Mouse (Mus musculus) lung, embryonic 14.5 days (tissue): ENCODE data around the gene Kcnk1. TPM values are rescaled to one million over a fixed set of nuclear protein-coding genes. Genes with fewer than 3 reads are reported as not detected.

ENCODE experiments used
- ATAC-seq: fragments of 200-750 bp; cut with Nextera tagmentation; 2 replicates; pipeline ENCODE4 v1.8.0; 2017; ENCODE audit warnings: mild to moderate bottlenecking, moderate TSS enrichment, moderate library complexity; ENCODE audit not compliant: insufficient read depth
- DNase-seq: peaks from one replicate; pipeline ENCODE4 v3.0.0-alpha.2; 2015
- H3K27ac ChIP-seq: fragments of 300-500 bp; sonication (generic); 2 replicates; pipeline ENCODE4 v1.5.1; 2014; ENCODE audit warnings: low read depth, mild to moderate bottlenecking, moderate library complexity
- H3K27me3 ChIP-seq: fragments of 300-500 bp; sonication (generic); 2 replicates; pipeline ENCODE4 v1.6.1; 2014; ENCODE audit warnings: low read length, control low read depth; ENCODE audit not compliant: insufficient read depth
- H3K36me3 ChIP-seq: fragments of 300-500 bp; sonication (generic); 2 replicates; pipeline ENCODE4 v1.6.1; 2014; ENCODE audit warnings: control low read depth; ENCODE audit not compliant: insufficient read depth
- H3K4me1 ChIP-seq: fragments of 300-500 bp; sonication (generic); 2 replicates; pipeline ENCODE4 v1.6.1; 2014; ENCODE audit warnings: antibody characterized with exemption, control low read depth; ENCODE audit not compliant: insufficient read depth
- H3K4me2 ChIP-seq: fragments of 300-500 bp; sonication (generic); 2 replicates; pipeline ENCODE4 v1.6.1; 2014; ENCODE audit warnings: mild to moderate bottlenecking
- H3K4me3 ChIP-seq: fragments of 300-500 bp; sonication (generic); 2 replicates; pipeline ENCODE4 v1.5.1; 2014; ENCODE audit warnings: low read depth, low read length
- H3K9ac ChIP-seq: fragments of 300-500 bp; sonication (generic); 2 replicates; pipeline ENCODE4 v1.6.1; 2014
- H3K9me3 ChIP-seq: fragments of 300-500 bp; sonication (generic); 2 replicates; pipeline ENCODE4 v1.6.1; 2016; ENCODE audit warnings: low read depth, low read length, control low read depth
- CTCF ChIP-seq: IDR thresholded peaks from 2 replicates; pipeline ENCODE4 v1.5.1; 2016; ENCODE audit warnings: antibody characterized with exemption, low read depth
- WGBS: fragments of 180-500 bp; shearing (Covaris S2); extraction: QIAGEN DNeasy Blood & Tissue Kit; methylation state at CpG from one replicate; pipeline ENCODE4 v1.1.7; 2014; 5-methylcytosine and 5-hydroxymethylcytosine counted together
- polyA plus RNA-seq: library from polyadenylated mRNA; unstranded; fragments of >200 nt; fragmentation: Nextera tagmentation; extraction: Ambion mirVana; gene quantifications from 2 replicates; pipeline ENCODE4 v1.2.1, GENCODE M21; 2014

The Kcnk1 gene
- polyA plus RNA-seq, 1 experiment from 2014 or later, result 49.0 TPM

DNA sequence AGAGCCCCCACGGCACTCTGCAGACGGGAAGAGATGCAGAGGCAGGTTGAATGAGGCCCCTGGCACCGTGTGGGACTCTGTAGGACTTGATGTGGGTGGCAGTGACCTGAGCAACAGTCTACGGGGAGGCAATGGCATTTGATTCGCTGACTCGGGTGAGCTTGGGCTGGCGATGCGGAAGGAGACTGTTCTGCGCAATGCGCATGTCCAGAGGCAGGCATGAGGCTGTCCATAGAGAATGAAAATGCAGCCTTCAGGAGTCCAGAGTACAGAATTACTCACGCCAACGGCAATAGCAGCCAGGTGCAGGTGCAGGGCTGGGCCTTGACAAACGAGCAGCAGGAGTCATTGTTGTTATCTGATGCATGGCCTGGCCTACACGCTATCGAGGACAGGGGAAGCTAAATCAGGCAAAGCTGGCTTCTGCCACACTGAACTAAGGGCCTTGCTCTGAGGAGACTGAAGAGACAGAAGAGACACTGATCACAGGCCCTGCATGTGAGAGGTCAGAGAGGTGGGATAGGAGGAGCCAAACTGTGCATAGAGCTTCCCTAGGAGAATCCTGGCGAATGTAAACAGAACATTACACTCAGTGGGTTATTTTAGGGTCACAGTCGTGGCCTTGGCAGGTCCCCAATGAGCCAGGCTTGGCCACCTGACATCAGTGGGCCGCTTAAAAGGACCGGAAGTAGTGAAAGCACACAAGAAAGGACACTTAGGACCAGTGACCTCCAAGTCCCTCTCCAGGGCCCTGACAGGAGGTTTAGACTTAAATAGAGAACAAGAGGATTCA lies 12.8 kb downstream of the Kcnk1 start:
- Histone ChIP-seq H3K36me3 (no peaks in the 10 kb centered on the region), H3K27ac (no peak overlapping the region), H3K4me3 (no peak overlapping the region), H3K27me3 (no peaks in the 10 kb centered on the region), H3K4me1 (no peaks in the 10 kb centered on the region), H3K9ac (no peak overlapping the region), H3K4me2 (no peak overlapping the region), H3K9me3 (no peaks in the 10 kb centered on the region)
- 61% methylated on average over 19 of the region's 19 CpGs for WGBS
- no peak for TF ChIP-seq CTCF
- ATAC-seq (no peak), DNase-seq (no peak)

- Histone ChIP-seq H3K9ac (no peak overlapping the region), H3K27ac (no peak overlapping the region), H3K4me2 (no peak overlapping the region), H3K4me3 (no peak overlapping the region), H3K4me1 (no peaks in the 10 kb centered on the region), H3K36me3 (no peaks in the 10 kb centered on the region), H3K27me3 (no peaks in the 10 kb centered on the region), H3K9me3 (no peaks in the 10 kb centered on the region)
- ATAC-seq (no peak), DNase-seq (no peak)
- 92% methylated on average over 2 of the region's 2 CpGs for WGBS
- TF ChIP-seq CTCF, result no peak
Measured at GRCm38 (mm10) chr8:126008945-126009344, 14.0 kb downstream of the Kcnk1 start.

- Histone ChIP-seq H3K4me1 (no peaks in the 10 kb centered on the region), H3K36me3 (no peaks in the 10 kb centered on the region), H3K4me2 (no peak overlapping the region), H3K4me3 (no peak overlapping the region), H3K9ac (no peak overlapping the region), H3K27ac (no peak overlapping the region), H3K9me3 (no peaks in the 10 kb centered on the region), H3K27me3 (no peaks in the 10 kb centered on the region)
- TF ChIP-seq CTCF, result no peak
- DNase-seq (no peak), ATAC-seq (no peak)
- 66% methylated on average over 3 of the region's 3 CpGs for WGBS
Measured at GRCm38 (mm10) chr8:126010900-126011299, 15.9 kb downstream of the Kcnk1 start.

DNA sequence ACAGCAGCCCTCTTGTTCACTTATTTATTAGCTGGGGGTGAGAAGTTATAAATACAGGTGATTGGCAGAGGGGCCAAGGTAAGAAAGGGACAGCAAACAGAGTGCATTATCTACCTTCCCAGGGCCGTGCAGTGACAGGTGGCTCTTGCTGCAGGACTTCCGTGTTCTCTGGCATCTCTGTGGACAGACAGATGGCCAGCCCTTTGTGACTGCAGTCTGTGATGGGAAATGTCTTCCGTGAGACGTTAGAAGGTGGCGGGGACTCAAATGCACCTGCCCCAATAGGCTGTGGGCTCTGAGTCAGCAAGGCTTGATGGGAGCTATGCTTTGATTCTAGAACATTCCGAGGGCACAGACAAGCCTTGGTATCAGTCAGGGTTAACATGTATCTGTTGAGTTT lies 17.4 kb downstream of the Kcnk1 start:
- whole genome bisulfite sequencing, result 76% methylated on average over 6 of the region's 6 CpGs
- no peak overlapping the region for H3K27ac ChIP-seq
- no peak overlapping the region for H3K4me2 ChIP-seq
- no peaks in the 10 kb centered on the region for H3K27me3 ChIP-seq
- H3K9me3 ChIP-seq, result no peaks in the 10 kb centered on the region
- H3K4me3 ChIP-seq, result no peak overlapping the region
- no peak overlapping the region for H3K9ac ChIP-seq
- DNase-seq (no peak), ATAC-seq (no peak)
- no peaks in the 10 kb centered on the region for H3K36me3 ChIP-seq
- no peak for TF ChIP-seq CTCF
- H3K4me1 ChIP-seq, result no peaks in the 10 kb centered on the region

- Histone ChIP-seq H3K4me1 (no peaks in the 10 kb centered on the region), H3K9ac (no peak overlapping the region), H3K27ac (no peak overlapping the region), H3K9me3 (no peaks in the 10 kb centered on the region), H3K4me2 (no peak overlapping the region), H3K4me3 (no peak overlapping the region), H3K27me3 (no peaks in the 10 kb centered on the region), H3K36me3 (no peaks in the 10 kb centered on the region)
- WGBS, result 90% methylated on average over 5 of the region's 5 CpGs
- DNase-seq, result no peak
- TF ChIP-seq CTCF, result no peak
- no peak for ATAC-seq
Measured at GRCm38 (mm10) chr8:126013646-126014045, 18.7 kb downstream of the Kcnk1 start.

DNA sequence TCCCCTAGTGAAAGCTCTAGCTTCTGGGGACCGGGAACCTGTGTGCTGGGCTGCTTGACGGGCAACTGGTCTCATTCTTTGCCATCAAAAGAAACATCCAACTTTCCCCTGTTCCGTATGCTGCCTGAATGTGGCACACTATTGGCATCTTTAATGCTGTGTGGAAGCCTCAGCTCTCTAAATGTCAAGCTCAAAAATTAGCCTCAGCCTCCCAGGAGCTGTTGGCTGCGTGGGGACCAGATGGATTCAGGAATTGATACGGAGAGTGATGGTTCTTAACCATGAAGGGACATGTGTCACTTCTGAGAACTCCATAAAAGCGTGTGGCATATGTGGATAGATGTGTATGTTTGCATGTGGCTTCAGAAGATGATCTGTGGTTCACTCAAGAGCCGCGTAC lies 27.0 kb downstream of the Kcnk1 start:
- H3K9ac ChIP-seq, result no peak overlapping the region
- no peaks in the 10 kb centered on the region for H3K27me3 ChIP-seq
- no peak for TF ChIP-seq CTCF
- no peak overlapping the region for H3K27ac ChIP-seq
- ATAC-seq (no peak), DNase-seq (no peak)
- no peak overlapping the region for H3K4me3 ChIP-seq
- no peaks in the 10 kb centered on the region for H3K4me1 ChIP-seq
- WGBS, result 91% methylated on average over 8 of the region's 8 CpGs
- no peaks in the 10 kb centered on the region for H3K9me3 ChIP-seq
- H3K4me2 ChIP-seq, result no peak overlapping the region
- no peaks in the 10 kb centered on the region for H3K36me3 ChIP-seq

- Histone ChIP-seq H3K4me1 (no peaks in the 10 kb centered on the region), H3K4me2 (no peak overlapping the region), H3K9me3 (no peaks in the 10 kb centered on the region), H3K27ac (no peak overlapping the region), H3K9ac (no peak overlapping the region), H3K36me3 (no peaks in the 10 kb centered on the region), H3K4me3 (no peak overlapping the region), H3K27me3 (no peaks in the 10 kb centered on the region)
- ATAC-seq (no peak), DNase-seq (peak; percentile 37)
- WGBS, result 63% methylated on average over 3 of the region's 3 CpGs
- no peak for TF ChIP-seq CTCF
Measured at GRCm38 (mm10) chr8:126023706-126024305, 28.8 kb downstream of the Kcnk1 start.
